Mouse (Mus musculus) kidney, adult 18-20 months (tissue): ENCODE data around the gene Crebl2.

ENCODE experiments used
- DNase-seq: peaks from one replicate; pipeline ENCODE4 v3.0.0; 2021

Crebl2 gene

GRCm38 (mm10) chr6:134877276-134877675 lies 47.3 kb downstream of the Crebl2 start:
- DNase-seq = no peak

DNA sequence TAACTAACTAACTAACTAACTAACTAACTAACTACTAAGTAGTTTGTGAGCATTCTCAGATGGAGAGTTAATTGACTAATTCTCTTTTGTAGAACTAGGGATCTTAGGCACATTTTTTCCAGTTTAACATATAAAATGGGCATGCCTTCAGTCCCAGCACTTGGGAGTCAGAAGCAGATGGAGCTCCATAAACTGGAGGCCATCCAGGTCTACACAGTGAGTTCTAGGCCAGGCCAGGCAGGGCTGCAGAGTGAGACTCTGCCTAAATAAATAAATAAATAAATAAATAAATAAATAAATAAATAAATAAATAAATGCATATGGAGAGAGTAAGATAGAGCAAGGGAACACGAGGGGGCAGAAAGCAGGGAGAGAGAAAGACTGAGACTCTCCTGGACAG lies 47.9 kb downstream of the Crebl2 start:
- DNase-seq = no peak

GRCm38 (mm10) chr6:134879556-134879955 lies 49.6 kb downstream of the Crebl2 start:
- DNase-seq = no peak

DNA sequence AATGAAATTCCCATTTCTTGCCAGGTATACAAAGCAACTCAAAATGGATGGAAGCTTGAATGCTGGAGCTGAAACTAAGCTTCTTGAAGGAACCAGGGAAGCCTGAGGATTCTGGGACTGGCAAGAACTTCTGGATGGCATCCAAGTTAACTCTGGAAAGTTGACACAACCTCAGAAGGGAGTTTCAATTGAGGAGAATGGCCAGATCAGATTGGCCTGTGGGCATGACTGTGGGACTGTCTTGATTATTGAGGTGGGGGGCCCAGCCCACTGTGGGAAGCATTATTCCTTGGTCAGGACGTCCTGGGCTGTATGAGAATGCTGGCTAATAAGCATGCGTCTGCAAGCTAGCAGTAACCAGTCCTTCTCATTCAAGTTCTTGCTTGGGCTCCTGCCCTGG lies 50.1 kb downstream of the Crebl2 start:
- DNase-seq = no peak

DNA sequence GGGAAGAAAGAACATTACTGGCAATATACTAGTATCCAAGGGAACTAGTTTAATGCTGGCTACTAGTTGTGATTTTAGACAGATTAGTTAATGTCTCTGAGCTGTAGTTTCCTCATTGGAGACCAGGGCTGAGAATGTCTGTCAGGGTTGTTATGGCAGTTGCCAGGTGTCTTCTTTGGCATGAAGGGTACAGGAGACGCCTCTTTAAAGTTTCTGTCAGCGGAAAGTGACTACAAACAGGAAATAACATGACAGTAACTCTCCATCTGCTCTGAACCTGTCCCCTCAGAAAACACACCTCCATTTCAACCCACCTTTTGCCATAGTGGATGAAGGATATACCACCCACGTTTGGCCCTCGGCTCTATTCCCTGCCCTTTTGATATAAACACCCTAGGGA lies 53.7 kb downstream of the Crebl2 start:
- DNase-seq = no peak

- DNase-seq = no peak
These were observed 55.6 kb downstream of the Crebl2 start for GRCm38 (mm10) chr6:134885515-134885914.

DNA sequence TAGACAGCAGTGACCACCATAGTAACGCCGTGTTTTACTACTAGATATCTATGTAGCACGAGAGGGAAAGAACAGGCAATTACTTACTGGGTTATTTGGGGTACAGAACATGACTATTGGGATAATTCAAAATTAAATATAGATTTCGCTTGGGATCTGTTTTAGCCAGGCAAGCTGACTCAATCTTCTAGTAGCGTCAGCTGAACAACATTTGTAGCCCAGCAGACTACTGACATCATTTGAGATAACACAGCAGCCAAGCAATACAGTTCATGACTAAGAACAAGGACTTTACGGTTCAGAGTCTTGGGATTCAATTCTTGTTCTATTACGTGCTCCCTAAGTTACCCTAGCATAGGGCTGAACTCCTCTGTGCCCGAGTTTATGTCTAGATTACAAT lies 56.5 kb downstream of the Crebl2 start:
- DNase-seq = no peak

- DNase-seq = no peak
These were observed 57.1 kb downstream of the Crebl2 start for GRCm38 (mm10) chr6:134887008-134887407.

GRCm38 (mm10) chr6:134887711-134888449 lies 57.9 kb downstream of the Crebl2 start:
- no peak for DNase-seq

GRCm38 (mm10) chr6:134888563-134889017 lies 58.6 kb downstream of the Crebl2 start:
- no peak for DNase-seq

GRCm38 (mm10) chr6:134889763-134890162 lies 59.8 kb downstream of the Crebl2 start:
- no peak for DNase-seq

DNA sequence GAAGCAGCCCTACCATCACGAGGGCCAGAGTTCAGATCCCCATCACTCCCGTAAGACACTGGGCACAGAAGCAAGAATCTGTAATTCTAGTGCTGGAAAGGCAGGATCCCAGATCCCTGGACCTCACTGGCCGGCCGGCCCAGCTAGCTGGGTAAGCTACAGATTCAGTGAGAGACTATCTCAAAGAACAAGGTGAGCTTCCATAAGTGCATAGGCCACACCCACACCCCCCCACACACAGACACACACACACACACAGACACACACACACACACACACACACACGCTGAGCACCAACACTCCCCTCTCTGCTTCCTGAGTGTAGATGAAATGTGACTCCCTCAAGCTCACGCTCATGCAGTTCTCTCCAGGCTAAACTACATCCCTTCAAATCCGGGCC lies 60.5 kb downstream of the Crebl2 start:
- DNase-seq = no peak

GRCm38 (mm10) chr6:134896570-134897436 lies 66.8 kb downstream of the Crebl2 start:
- no peak for DNase-seq

GRCm38 (mm10) chr6:134897443-134898094 lies 67.6 kb downstream of the Crebl2 start:
- DNase-seq = peak; percentile 98

- peak; percentile 92 for DNase-seq
These were observed 68.4 kb downstream of the Crebl2 start, which contains the start of gene Gpr19 for GRCm38 (mm10) chr6:134898095-134898965. Gpr19 (minus strand) TSS chr6:134898578.

DNA sequence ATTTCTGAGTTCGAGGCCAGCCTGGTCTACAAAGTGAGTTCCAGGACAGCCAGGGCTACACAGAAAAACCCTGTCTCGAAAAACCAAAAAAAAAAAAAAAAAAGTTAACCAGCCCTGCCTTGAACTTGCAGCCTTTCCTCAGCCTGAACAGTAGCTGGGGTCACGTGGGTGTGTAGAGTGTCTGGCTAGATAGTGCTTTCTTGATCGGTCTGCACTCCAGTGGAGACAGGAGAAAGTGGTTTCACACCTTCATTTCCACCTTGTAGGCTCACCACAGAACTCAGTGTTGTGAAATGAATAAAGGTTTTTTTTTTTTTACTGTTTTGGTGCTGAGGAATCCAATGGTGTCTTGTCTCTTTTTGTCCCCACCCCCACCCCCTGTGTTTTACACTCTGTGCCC lies 73.4 kb downstream of the Crebl2 start:
- no peak for DNase-seq

GRCm38 (mm10) chr6:134903891-134904884 lies 74.2 kb downstream of the Crebl2 start:
- no peak for DNase-seq

DNA sequence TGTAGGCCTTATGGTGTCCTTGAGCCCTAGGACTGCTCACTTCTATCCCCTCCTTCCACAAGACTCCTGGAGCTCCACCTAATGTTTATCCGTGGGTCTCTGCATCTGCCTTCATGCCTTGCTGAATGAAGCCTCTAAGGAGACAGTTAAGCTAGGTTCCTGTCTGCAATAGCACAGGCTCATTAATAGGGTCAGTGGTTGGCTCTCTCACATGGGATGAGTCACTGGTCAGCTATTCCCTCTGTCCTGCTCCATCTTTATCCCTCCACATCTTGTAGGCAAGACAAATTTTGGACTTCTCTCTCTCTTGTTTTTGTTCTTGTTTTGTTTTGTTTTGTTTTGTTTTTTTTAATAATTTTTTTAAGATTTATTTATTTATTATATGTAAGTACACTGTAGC lies 75.9 kb downstream of the Crebl2 start:
- no peak for DNase-seq
